Mouse (Mus musculus): Measurements from ENCODE around the gene Gna11. TPM values are rescaled to one million over a fixed set of nuclear protein-coding genes. Genes with fewer than 3 reads are reported as not detected.

Gna11 gene
- polyA plus RNA-seq (2016; fragmentation: Nextera tagmentation; extraction: Ambion mirVana), result 88.5 and 91.5 TPM in 2 replicates

GRCm38 (mm10) chr10:81545161-81545747 is at the start of gene Gna11:
Gene Gna11, minus strand, starts transcription at chr10:81545190.
- Histone ChIP-seq H3K27me3 (ENCODE audit: low read depth, poor library complexity, severe bottlenecking) (no peaks in the 10 kb centered on the region), H3K27ac (peak within 1 kb of the TSS; percentile 94), H3K4me1 (peaks cover 46% of the 10 kb centered on the region), H3K9me3 (replicated peaks) (no peaks in the 10 kb centered on the region), H3K4me3 (peak within 1 kb of the TSS; percentile 92), H3K36me3 (peaks cover 28% of the 10 kb centered on the region)
- peak; percentile 99 for DNase-seq (ENCODE audit: low spot score)
- WGBS, result 1% methylated on average over 59 of the region's 59 CpGs

- peaks cover 68% of the 10 kb centered on the region for H3K27me3 ChIP-seq (ENCODE audit: low read depth, poor library complexity, severe bottlenecking)
- H3K4me1 ChIP-seq, result peaks cover 51% of the 10 kb centered on the region
- H3K4me3 ChIP-seq, result no peak overlapping the region
- peaks cover 14% of the 10 kb centered on the region; the same call in 1 of the 2 replicates for H3K36me3 ChIP-seq
- DNase-seq (ENCODE audit: low spot score), result no peak
- no peak overlapping the region for H3K27ac ChIP-seq
- WGBS, result 72% methylated on average over 18 of the region's 18 CpGs
- no peaks in the 10 kb centered on the region for H3K9me3 ChIP-seq (replicated peaks)
These were observed 48.9 kb upstream of the Gna11 start for GRCm38 (mm10) chr10:81593935-81594334.

GRCm38 (mm10) chr10:81593223-81593622 is 48.2 kb upstream of the Gna11 start:
- 71% methylated on average over 4 of the region's 4 CpGs for WGBS
- Histone ChIP-seq H3K27ac (no peak overlapping the region), H3K27me3 (ENCODE audit: low read depth, poor library complexity, severe bottlenecking) (peaks cover 75% of the 10 kb centered on the region), H3K4me1 (peaks cover 44% of the 10 kb centered on the region), H3K4me3 (no peak overlapping the region), H3K9me3 (replicated peaks) (no peaks in the 10 kb centered on the region), H3K36me3 (peaks cover 21% of the 10 kb centered on the region)
- no peak for DNase-seq (ENCODE audit: low spot score)

DNA sequence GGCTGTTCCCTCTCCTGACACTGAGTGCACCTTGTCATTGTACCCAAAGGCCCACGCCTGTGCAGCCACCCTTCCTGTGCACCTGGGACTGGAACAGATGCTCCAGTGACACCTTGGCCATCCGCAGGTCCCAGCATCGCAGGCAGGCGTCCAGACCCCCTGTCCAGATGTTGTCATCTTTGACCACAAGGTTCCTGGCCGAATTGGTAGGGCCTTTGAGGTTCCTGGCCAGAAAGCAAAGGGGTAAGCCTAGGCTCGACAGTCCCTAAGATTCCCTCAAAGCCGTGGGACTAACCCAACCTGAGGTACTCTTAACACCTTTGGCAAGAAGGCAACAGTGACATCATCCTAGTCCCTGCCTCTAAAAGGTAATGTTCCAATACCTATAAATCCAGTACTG is 47.6 kb upstream of the Gna11 start:
- 85% methylated on average over 7 of the region's 7 CpGs for WGBS
- Histone ChIP-seq H3K27ac (no peak overlapping the region), H3K4me1 (peaks cover 40% of the 10 kb centered on the region), H3K27me3 (ENCODE audit: low read depth, poor library complexity, severe bottlenecking) (peaks cover 80% of the 10 kb centered on the region), H3K9me3 (replicated peaks) (no peaks in the 10 kb centered on the region), H3K4me3 (no peak overlapping the region), H3K36me3 (peaks cover 27% of the 10 kb centered on the region)
- DNase-seq (ENCODE audit: low spot score), result no peak

DNA sequence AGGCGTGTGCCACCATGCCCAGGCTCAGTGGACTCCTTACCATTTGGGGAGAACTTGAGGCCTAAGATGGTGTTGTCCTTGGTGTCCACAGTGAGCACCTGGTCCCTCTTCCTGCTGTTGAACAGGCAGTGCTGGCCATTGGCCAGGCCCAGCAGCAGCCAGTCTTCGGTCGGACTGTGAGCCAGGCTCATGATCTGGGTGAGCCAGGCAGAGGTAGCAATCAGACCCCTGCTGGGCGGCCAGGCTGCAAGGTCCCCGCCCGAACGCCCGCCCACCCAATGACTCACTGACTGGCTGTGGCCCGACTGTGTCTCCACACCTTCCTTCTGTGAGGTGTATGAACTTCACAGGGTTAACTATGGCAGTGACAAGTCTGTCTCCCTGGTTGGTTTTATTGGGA is 46.9 kb upstream of the Gna11 start:
- WGBS, result 72% methylated on average over 9 of the region's 9 CpGs

DNA sequence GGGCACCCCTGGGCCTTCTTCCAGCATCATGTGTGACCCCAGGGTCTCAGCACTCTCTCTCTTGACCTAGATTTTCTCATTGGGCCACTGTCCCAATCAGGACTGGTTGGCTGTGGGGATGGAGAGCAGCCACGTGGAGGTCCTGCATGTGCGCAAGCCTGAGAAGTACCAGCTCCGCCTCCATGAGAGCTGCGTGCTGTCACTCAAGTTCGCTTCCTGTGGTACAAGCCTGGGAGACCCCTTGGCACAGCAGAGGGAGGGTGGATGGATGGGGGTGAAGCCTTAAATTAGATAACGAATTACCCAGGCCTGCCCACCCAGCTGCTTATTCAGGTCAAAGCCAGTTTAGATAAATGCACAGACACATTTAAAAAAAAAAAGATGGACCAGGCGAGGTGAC is 43.7 kb upstream of the Gna11 start:
- H3K27me3 ChIP-seq (ENCODE audit: low read depth, poor library complexity, severe bottlenecking), result peaks cover 78% of the 10 kb centered on the region
- no peak overlapping the region for H3K27ac ChIP-seq
- WGBS, result 63% methylated on average over 7 of the region's 7 CpGs
- H3K9me3 ChIP-seq (replicated peaks), result no peaks in the 10 kb centered on the region
- no peak overlapping the region for H3K4me3 ChIP-seq
- peaks cover 22% of the 10 kb centered on the region for H3K4me1 ChIP-seq
- H3K36me3 ChIP-seq, result peaks cover 53% of the 10 kb centered on the region
- DNase-seq (ENCODE audit: low spot score), result no peak

More for the DNA sequence above, 46.9 kb upstream of the Gna11 start:
- DNase-seq (ENCODE audit: low spot score), result no peak
- Histone ChIP-seq H3K9me3 (replicated peaks) (no peaks in the 10 kb centered on the region), H3K4me3 (no peak overlapping the region), H3K27ac (no peak overlapping the region), H3K4me1 (peaks cover 40% of the 10 kb centered on the region), H3K36me3 (peaks cover 35% of the 10 kb centered on the region), H3K27me3 (ENCODE audit: low read depth, poor library complexity, severe bottlenecking) (peaks cover 88% of the 10 kb centered on the region)

DNA sequence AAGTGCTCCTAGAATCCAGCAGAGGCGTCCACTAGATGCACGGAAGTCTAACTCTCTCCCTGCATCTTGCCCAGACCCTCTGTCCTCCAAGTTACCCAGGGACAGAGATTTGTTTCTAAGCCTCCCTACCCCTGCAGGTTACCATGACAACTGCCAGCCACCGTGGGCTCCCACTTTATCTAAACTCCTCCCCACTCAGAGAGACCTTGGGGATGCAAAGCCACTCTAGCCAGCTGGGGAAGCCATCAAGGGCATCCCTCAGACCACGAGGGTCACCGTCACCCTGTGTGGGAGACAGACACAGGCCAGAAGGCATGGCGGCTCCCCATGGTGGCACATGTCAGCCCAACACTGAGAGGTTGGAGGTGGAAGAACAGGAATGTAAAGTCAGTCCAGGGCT is 38.4 kb upstream of the Gna11 start:
- DNase-seq (ENCODE audit: low spot score), result no peak
- Histone ChIP-seq H3K9me3 (replicated peaks) (no peaks in the 10 kb centered on the region), H3K27me3 (ENCODE audit: low read depth, poor library complexity, severe bottlenecking) (peaks cover 76% of the 10 kb centered on the region), H3K4me3 (no peak overlapping the region), H3K4me1 (peaks cover 55% of the 10 kb centered on the region), H3K27ac (no peak overlapping the region), H3K36me3 (peaks cover 48% of the 10 kb centered on the region)
- 70% methylated on average over 6 of the region's 6 CpGs for WGBS

- H3K4me3 ChIP-seq, result no peak overlapping the region
- H3K4me1 ChIP-seq, result peaks cover 60% of the 10 kb centered on the region
- H3K36me3 ChIP-seq, result peaks cover 34% of the 10 kb centered on the region
- H3K27ac ChIP-seq, result peak overlapping the region; percentile 28; the same call in 1 of the 2 replicates
- peaks cover 79% of the 10 kb centered on the region for H3K27me3 ChIP-seq (ENCODE audit: low read depth, poor library complexity, severe bottlenecking)
- 49% methylated on average over 25 of the region's 25 CpGs for WGBS
- H3K9me3 ChIP-seq (replicated peaks), result no peaks in the 10 kb centered on the region
- no peak for DNase-seq (ENCODE audit: low spot score)
These were observed 35.6 kb upstream of the Gna11 start for GRCm38 (mm10) chr10:81580441-81581070.

GRCm38 (mm10) chr10:81579967-81580366 is 35.0 kb upstream of the Gna11 start:
- 86% methylated on average over 4 of the region's 4 CpGs for WGBS
- H3K27me3 ChIP-seq (ENCODE audit: low read depth, poor library complexity, severe bottlenecking), result peaks cover 84% of the 10 kb centered on the region
- peaks cover 63% of the 10 kb centered on the region for H3K4me1 ChIP-seq
- no peak for DNase-seq (ENCODE audit: low spot score)
- H3K4me3 ChIP-seq, result no peak overlapping the region
- H3K9me3 ChIP-seq (replicated peaks), result no peaks in the 10 kb centered on the region
- H3K36me3 ChIP-seq, result peaks cover 30% of the 10 kb centered on the region
- H3K27ac ChIP-seq, result no peak overlapping the region

DNA sequence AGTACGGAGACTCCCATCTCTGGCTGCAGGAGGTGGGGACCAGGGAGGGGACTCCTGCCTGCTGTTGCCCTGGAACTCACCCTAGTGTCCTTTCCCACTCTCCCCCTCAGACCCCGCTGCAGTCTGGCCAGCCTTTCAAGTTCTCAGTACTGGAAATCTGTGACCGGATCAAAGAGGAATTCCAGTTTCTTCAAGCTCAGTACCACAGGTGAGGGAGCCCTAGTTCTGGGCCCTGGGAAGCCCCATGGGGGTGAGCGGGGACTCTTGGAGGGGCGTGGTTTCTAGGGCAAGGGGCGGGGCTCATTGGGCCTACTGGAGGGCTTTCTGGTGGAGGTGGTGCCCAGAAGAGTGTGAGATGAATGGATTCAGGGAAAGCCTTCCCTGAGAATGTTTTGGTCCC is 30.7 kb upstream of the Gna11 start:
- 0% methylated on average over 6 of the region's 6 CpGs for WGBS
- H3K36me3 ChIP-seq, result peaks cover 16% of the 10 kb centered on the region; the same call in 1 of the 2 replicates
- no peaks in the 10 kb centered on the region for H3K9me3 ChIP-seq (replicated peaks)
- no peak for DNase-seq (ENCODE audit: low spot score)
- H3K4me3 ChIP-seq, result peak overlapping the region; percentile 61
- H3K27me3 ChIP-seq (ENCODE audit: low read depth, poor library complexity, severe bottlenecking), result peaks cover 86% of the 10 kb centered on the region
- H3K4me1 ChIP-seq, result peaks cover 64% of the 10 kb centered on the region
- peak overlapping the region; percentile 88 for H3K27ac ChIP-seq

- Histone ChIP-seq H3K9me3 (replicated peaks) (no peaks in the 10 kb centered on the region), H3K36me3 (peaks cover 14% of the 10 kb centered on the region; the same call in 1 of the 2 replicates), H3K4me3 (peak overlapping the region; percentile 61), H3K27me3 (ENCODE audit: low read depth, poor library complexity, severe bottlenecking) (peaks cover 81% of the 10 kb centered on the region), H3K4me1 (peaks cover 64% of the 10 kb centered on the region), H3K27ac (peak overlapping the region; percentile 88)
- under 1% methylated on average over 30 of the region's 30 CpGs for WGBS
- peak; percentile 68 for DNase-seq (ENCODE audit: low spot score)
These were observed 30.2 kb upstream of the Gna11 start for GRCm38 (mm10) chr10:81575208-81575631.

- Histone ChIP-seq H3K4me1 (peaks cover 71% of the 10 kb centered on the region), H3K9me3 (replicated peaks) (no peaks in the 10 kb centered on the region)
- DNase-seq (ENCODE audit: low spot score), result no peak
These were observed 29.4 kb upstream of the Gna11 start, which contains the start of gene Tle2 for GRCm38 (mm10) chr10:81574081-81575056. Gene Tle2, plus strand, starts transcription at chr10:81574561.

More at GRCm38 (mm10) chr10:81574081-81575056, 29.4 kb upstream of the Gna11 start, which contains the start of gene Tle2:
- H3K27me3 ChIP-seq (ENCODE audit: low read depth, poor library complexity, severe bottlenecking), result peaks cover 73% of the 10 kb centered on the region
- H3K36me3 ChIP-seq, result peaks cover 13% of the 10 kb centered on the region; the same call in 1 of the 2 replicates
- WGBS, result 14% methylated on average over 10 of the region's 10 CpGs
- peak within 1 kb of the TSS; percentile 88 for H3K27ac ChIP-seq
- peak within 1 kb of the TSS; percentile 61 for H3K4me3 ChIP-seq
